Mouse (Mus musculus): ENCODE results near the gene Drd5. TPM values are rescaled to one million over a fixed set of nuclear protein-coding genes. Genes with fewer than 3 reads are reported as not detected.

The Drd5 gene
- polyA plus RNA-seq, 1 experiment from 2014 or later = not detected

- Histone ChIP-seq H3K27me3 (replicated peaks; ENCODE audit: control insufficient read depth, insufficient read depth, low read length) (peaks cover 6% of the 10 kb centered on the region; the same call in 1 of the 2 replicates), H3K27ac (ENCODE audit: low read depth, low read length) (no peak overlapping the region), H3K9me3 (ENCODE audit: control insufficient read depth) (no peaks in the 10 kb centered on the region), H3K9ac (ENCODE audit: low read depth, low read length) (no peak overlapping the region), H3K4me1 (replicated peaks; ENCODE audit: control insufficient read depth, insufficient read depth, low read length) (no peaks in the 10 kb centered on the region), H3K4me2 (replicated peaks; ENCODE audit: low read depth) (no peak overlapping the region), H3K4me3 (ENCODE audit: low read depth, low read length) (no peak overlapping the region), H3K36me3 (ENCODE audit: control insufficient read depth, insufficient read depth) (no peaks in the 10 kb centered on the region)
- WGBS = 68% methylated on average over 2 of the region's 2 CpGs
- ATAC-seq = no peak
- no peak for TF ChIP-seq CTCF (IDR thresholded peaks at IDR 0.05; ENCODE audit: low read depth)
Observed at GRCm38 (mm10) chr5:38305241-38305640, 13.9 kb upstream of the Drd5 start.

- peaks cover 6% of the 10 kb centered on the region; the same call in 1 of the 2 replicates for H3K27me3 ChIP-seq (replicated peaks; ENCODE audit: control insufficient read depth, insufficient read depth, low read length)
- no peak overlapping the region for H3K9ac ChIP-seq (ENCODE audit: low read depth, low read length)
- H3K4me3 ChIP-seq (ENCODE audit: low read depth, low read length) = peak overlapping the region; percentile 28
- ATAC-seq = peak; percentile 77
- peak; percentile 98 for TF ChIP-seq CTCF (IDR thresholded peaks at IDR 0.05; ENCODE audit: low read depth)
- 10% methylated on average over 26 of the region's 26 CpGs for WGBS
- H3K4me1 ChIP-seq (replicated peaks; ENCODE audit: control insufficient read depth, insufficient read depth, low read length) = no peaks in the 10 kb centered on the region
- H3K9me3 ChIP-seq (ENCODE audit: control insufficient read depth) = no peaks in the 10 kb centered on the region
- H3K4me2 ChIP-seq (replicated peaks; ENCODE audit: low read depth) = peak overlapping the region; percentile 71
- no peaks in the 10 kb centered on the region for H3K36me3 ChIP-seq (ENCODE audit: control insufficient read depth, insufficient read depth)
- H3K27ac ChIP-seq (ENCODE audit: low read depth, low read length) = no peak overlapping the region
Observed at GRCm38 (mm10) chr5:38307255-38308101, 11.7 kb upstream of the Drd5 start.

GRCm38 (mm10) chr5:38308873-38309272, 10.3 kb upstream of the Drd5 start:
- WGBS = 47% methylated on average over 5 of the region's 5 CpGs
- peak; percentile 75 for TF ChIP-seq CTCF (IDR thresholded peaks at IDR 0.05; ENCODE audit: low read depth)
- Histone ChIP-seq H3K9me3 (ENCODE audit: control insufficient read depth) (no peaks in the 10 kb centered on the region), H3K27ac (ENCODE audit: low read depth, low read length) (no peak overlapping the region), H3K4me3 (ENCODE audit: low read depth, low read length) (no peak overlapping the region), H3K4me2 (replicated peaks; ENCODE audit: low read depth) (no peak overlapping the region), H3K9ac (ENCODE audit: low read depth, low read length) (no peak overlapping the region), H3K4me1 (replicated peaks; ENCODE audit: control insufficient read depth, insufficient read depth, low read length) (no peaks in the 10 kb centered on the region), H3K36me3 (ENCODE audit: control insufficient read depth, insufficient read depth) (no peaks in the 10 kb centered on the region), H3K27me3 (replicated peaks; ENCODE audit: control insufficient read depth, insufficient read depth, low read length) (peaks cover 6% of the 10 kb centered on the region; the same call in 1 of the 2 replicates)
- peak; percentile 34; the same call in 1 of the 2 replicates for ATAC-seq

GRCm38 (mm10) chr5:38309795-38310194, 9.4 kb upstream of the Drd5 start:
- Histone ChIP-seq H3K4me2 (replicated peaks; ENCODE audit: low read depth) (no peak overlapping the region), H3K9me3 (ENCODE audit: control insufficient read depth) (no peaks in the 10 kb centered on the region), H3K27me3 (replicated peaks; ENCODE audit: control insufficient read depth, insufficient read depth, low read length) (peaks cover 6% of the 10 kb centered on the region; the same call in 1 of the 2 replicates), H3K4me3 (ENCODE audit: low read depth, low read length) (no peak overlapping the region), H3K9ac (ENCODE audit: low read depth, low read length) (no peak overlapping the region), H3K27ac (ENCODE audit: low read depth, low read length) (no peak overlapping the region), H3K36me3 (ENCODE audit: control insufficient read depth, insufficient read depth) (no peaks in the 10 kb centered on the region), H3K4me1 (replicated peaks; ENCODE audit: control insufficient read depth, insufficient read depth, low read length) (no peaks in the 10 kb centered on the region)
- no peak for TF ChIP-seq CTCF (IDR thresholded peaks at IDR 0.05; ENCODE audit: low read depth)
- no peak for ATAC-seq
- WGBS = 57% methylated on average over 3 of the region's 3 CpGs

- Histone ChIP-seq H3K4me1 (replicated peaks; ENCODE audit: control insufficient read depth, insufficient read depth, low read length) (no peaks in the 10 kb centered on the region), H3K9me3 (ENCODE audit: control insufficient read depth) (no peaks in the 10 kb centered on the region), H3K27me3 (replicated peaks; ENCODE audit: control insufficient read depth, insufficient read depth, low read length) (no peaks in the 10 kb centered on the region), H3K36me3 (ENCODE audit: control insufficient read depth, insufficient read depth) (no peaks in the 10 kb centered on the region), H3K4me2 (replicated peaks; ENCODE audit: low read depth) (no peak overlapping the region), H3K9ac (ENCODE audit: low read depth, low read length) (no peak overlapping the region), H3K4me3 (ENCODE audit: low read depth, low read length) (no peak overlapping the region), H3K27ac (ENCODE audit: low read depth, low read length) (no peak overlapping the region)
- TF ChIP-seq CTCF (IDR thresholded peaks at IDR 0.05; ENCODE audit: low read depth) = no peak
- 85% methylated on average over 4 of the region's 4 CpGs for WGBS
- no peak for ATAC-seq
Observed at GRCm38 (mm10) chr5:38333381-38333780, 14.2 kb downstream of the Drd5 start.

GRCm38 (mm10) chr5:38334582-38334981, 15.4 kb downstream of the Drd5 start:
- H3K4me1 ChIP-seq (replicated peaks; ENCODE audit: control insufficient read depth, insufficient read depth, low read length) = no peaks in the 10 kb centered on the region
- no peak for ATAC-seq
- no peaks in the 10 kb centered on the region for H3K9me3 ChIP-seq (ENCODE audit: control insufficient read depth)
- no peak overlapping the region for H3K9ac ChIP-seq (ENCODE audit: low read depth, low read length)
- H3K27ac ChIP-seq (ENCODE audit: low read depth, low read length) = no peak overlapping the region
- no peak overlapping the region for H3K4me3 ChIP-seq (ENCODE audit: low read depth, low read length)
- no peaks in the 10 kb centered on the region for H3K36me3 ChIP-seq (ENCODE audit: control insufficient read depth, insufficient read depth)
- H3K4me2 ChIP-seq (replicated peaks; ENCODE audit: low read depth) = no peak overlapping the region
- WGBS = 38% methylated on average over 1 of the region's 1 CpGs
- no peaks in the 10 kb centered on the region for H3K27me3 ChIP-seq (replicated peaks; ENCODE audit: control insufficient read depth, insufficient read depth, low read length)
- TF ChIP-seq CTCF (IDR thresholded peaks at IDR 0.05; ENCODE audit: low read depth) = peak; percentile 31; the same call in 1 of the 2 replicates

Data from intestine, postnatal 0 days (tissue).